Mouse (Mus musculus) hindbrain, embryonic 13.5 days (tissue): ENCODE data around the gene Cnot11. TPM values are rescaled to one million over a fixed set of nuclear protein-coding genes. Genes with fewer than 3 reads are reported as not detected.

Source experiments
- ATAC-seq: fragments of 200-750 bp; cut with Nextera tagmentation; 2 replicates; pipeline ENCODE4 v1.8.0; 2017; ENCODE audit warnings: moderate TSS enrichment; ENCODE audit not compliant: low FRiP score
- H3K27ac ChIP-seq: fragments of 300-500 bp; sonication (generic); 2 replicates; pipeline ENCODE4 v1.5.1; 2015; ENCODE audit warnings: inconsistent platforms, mild to moderate bottlenecking, moderate library complexity
- H3K27me3 ChIP-seq: fragments of 300-500 bp; sonication (generic); 2 replicates; pipeline ENCODE4 v1.6.1; 2015; ENCODE audit warnings: mild to moderate bottlenecking, inconsistent platforms
- H3K36me3 ChIP-seq: fragments of 300-500 bp; sonication (generic); 2 replicates; pipeline ENCODE4 v1.6.1; 2015; ENCODE audit warnings: mild to moderate bottlenecking, inconsistent platforms
- H3K4me1 ChIP-seq: fragments of 300-500 bp; sonication (generic); replicated peaks from 2 replicates; pipeline ENCODE4 v1.6.1; 2015; ENCODE audit warnings: inconsistent platforms
- H3K4me2 ChIP-seq: fragments of 300-500 bp; sonication (generic); 2 replicates; pipeline ENCODE4 v1.6.1; 2015; ENCODE audit warnings: inconsistent platforms, mild to moderate bottlenecking, moderate library complexity
- H3K4me3 ChIP-seq: fragments of 300-500 bp; sonication (generic); 2 replicates; pipeline ENCODE4 v1.5.1; 2015; ENCODE audit warnings: mild to moderate bottlenecking, inconsistent platforms
- H3K9ac ChIP-seq: fragments of 300-500 bp; sonication (generic); 2 replicates; pipeline ENCODE4 v1.6.1; 2015; ENCODE audit warnings: mild to moderate bottlenecking, inconsistent platforms
- H3K9me3 ChIP-seq: fragments of 300-500 bp; sonication (generic); 2 replicates; pipeline ENCODE4 v1.6.1; 2016; ENCODE audit warnings: inconsistent platforms
- WGBS: fragments of 180-500 bp; shearing (Covaris S2); methylation state at CpG from one replicate; pipeline ENCODE4 v1.1.7; 2015; 5-methylcytosine and 5-hydroxymethylcytosine counted together
- polyA plus RNA-seq: library from polyadenylated mRNA; unstranded; fragments of >200 nt; fragmentation: Nextera tagmentation; extraction: Ambion mirVana; gene quantifications from 2 replicates; pipeline ENCODE4 v1.2.1, GENCODE M21; 2015

Gene Cnot11
- polyA plus RNA-seq, 1 experiment from 2014 or later: 15.7 TPM

DNA sequence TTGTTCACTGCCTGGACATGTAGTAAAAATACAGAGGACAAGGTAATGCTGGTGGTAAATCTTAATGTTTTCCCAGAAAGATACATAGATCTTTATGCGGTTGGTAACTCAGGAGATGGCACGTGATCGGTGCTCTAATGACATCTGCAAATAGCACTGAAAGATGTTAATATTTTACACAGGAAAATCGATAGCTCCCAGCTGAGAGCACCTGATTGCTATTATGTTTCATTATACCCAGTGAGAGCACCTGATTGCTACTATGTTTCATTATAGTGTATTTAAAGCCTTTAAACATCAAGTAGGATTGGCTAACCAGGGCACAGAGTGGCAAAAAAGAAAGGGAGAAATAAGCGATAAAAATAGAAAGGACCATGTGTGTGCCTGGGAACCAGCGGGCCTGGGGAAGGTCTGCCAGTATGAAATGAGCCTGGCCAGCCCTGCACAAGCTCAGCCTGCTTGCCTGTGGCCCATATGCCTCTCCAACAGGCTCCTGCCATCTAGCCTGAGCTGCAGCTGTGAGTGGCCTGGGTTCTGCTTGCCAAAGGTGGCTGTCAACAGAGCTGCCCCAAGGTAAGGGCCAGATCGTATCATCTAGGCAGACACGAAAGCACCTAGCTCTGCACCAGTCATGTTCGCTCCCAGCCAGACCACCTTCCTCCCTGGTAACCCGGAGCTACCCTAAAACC lies 19.3 kb upstream of the Cnot11 start:
- no peaks in the 10 kb centered on the region for H3K36me3 ChIP-seq
- no peaks in the 10 kb centered on the region for H3K9me3 ChIP-seq
- no peak for ATAC-seq
- no peaks in the 10 kb centered on the region for H3K27me3 ChIP-seq
- H3K9ac ChIP-seq: 0 out of 2 replicates have a peak overlapping the region, but pooled peaks have one; percentile 1
- H3K4me2 ChIP-seq: no peak overlapping the region
- 87% methylated on average over 10 of the region's 10 CpGs for WGBS
- no peak overlapping the region for H3K27ac ChIP-seq
- H3K4me3 ChIP-seq: no peak overlapping the region
- H3K4me1 ChIP-seq: 0 out of 2 replicates have a peak, but pooled peaks cover 7% of the 10 kb centered on the region

DNA sequence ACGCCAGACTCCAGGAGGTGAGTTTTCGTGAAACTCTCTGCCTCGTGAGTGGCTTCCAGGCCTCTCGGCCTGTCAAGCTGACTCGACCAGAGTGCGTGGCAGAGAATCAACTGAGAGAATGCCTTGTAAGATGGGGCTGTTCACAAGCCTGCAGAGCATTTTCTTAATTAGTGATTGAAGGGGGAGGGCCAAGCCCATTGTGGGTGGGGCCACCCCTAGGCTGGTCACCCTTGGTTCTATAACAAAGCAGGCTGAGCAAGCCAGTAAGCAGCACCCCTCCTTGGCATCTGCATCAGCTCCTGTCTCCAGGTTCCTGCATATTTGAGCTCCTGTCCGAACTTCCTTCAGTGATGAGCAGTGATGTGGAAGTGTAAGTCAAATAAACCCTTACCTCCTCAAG lies 13.5 kb upstream of the Cnot11 start:
- Histone ChIP-seq H3K27ac (no peak overlapping the region), H3K4me2 (no peak overlapping the region), H3K9ac (no peak overlapping the region), H3K27me3 (no peaks in the 10 kb centered on the region), H3K9me3 (no peaks in the 10 kb centered on the region), H3K36me3 (no peaks in the 10 kb centered on the region), H3K4me1 (no peaks in the 10 kb centered on the region), H3K4me3 (no peak overlapping the region)
- WGBS: 91% methylated on average over 7 of the region's 7 CpGs
- ATAC-seq: no peak

DNA sequence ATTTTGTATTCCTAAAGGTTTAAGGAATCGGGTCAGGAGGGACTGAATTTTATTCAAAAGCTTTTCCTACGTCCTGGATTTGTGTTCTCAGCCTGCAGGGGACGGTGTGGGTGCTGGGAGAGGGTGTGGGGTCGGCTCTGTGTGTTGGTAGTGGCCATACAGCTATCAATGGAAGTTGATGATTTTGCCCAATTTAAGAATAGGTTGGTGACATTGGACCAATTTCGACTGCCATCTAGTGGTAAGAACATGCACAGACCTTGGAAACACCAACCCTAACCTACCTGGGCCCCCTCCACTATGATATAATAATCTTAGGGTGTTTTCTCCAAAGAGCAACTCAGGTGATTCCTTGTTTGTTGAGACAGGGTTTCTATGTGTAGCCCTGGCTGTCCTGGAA lies 12.3 kb upstream of the Cnot11 start:
- ATAC-seq: no peak
- Histone ChIP-seq H3K4me1 (no peaks in the 10 kb centered on the region), H3K27me3 (no peaks in the 10 kb centered on the region), H3K27ac (no peak overlapping the region), H3K36me3 (no peaks in the 10 kb centered on the region), H3K4me3 (no peak overlapping the region), H3K9ac (no peak overlapping the region), H3K9me3 (no peaks in the 10 kb centered on the region), H3K4me2 (no peak overlapping the region)
- 32% methylated on average over 5 of the region's 5 CpGs for WGBS

DNA sequence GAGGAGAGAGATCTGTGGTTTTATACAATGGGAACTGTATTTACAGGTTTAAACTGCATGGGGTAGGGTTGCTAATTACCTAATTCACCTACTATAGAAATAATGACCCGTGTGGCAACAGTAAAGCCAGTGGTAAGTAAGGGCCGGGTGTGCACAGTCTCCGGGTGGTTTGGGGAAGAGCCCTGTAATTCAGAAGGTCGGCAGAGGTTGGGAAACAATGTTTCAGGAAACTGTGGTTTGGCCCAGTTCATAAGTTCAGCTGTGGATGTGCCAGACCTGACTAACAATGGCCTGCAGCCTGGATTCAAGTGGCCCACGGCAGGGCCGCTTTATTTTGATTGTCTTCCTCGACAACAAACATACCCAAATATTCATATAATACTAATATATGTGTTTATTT lies 9.0 kb upstream of the Cnot11 start:
- H3K4me3 ChIP-seq: no peak overlapping the region
- ATAC-seq: no peak
- H3K4me2 ChIP-seq: no peak overlapping the region
- H3K36me3 ChIP-seq: no peaks in the 10 kb centered on the region
- no peak overlapping the region for H3K9ac ChIP-seq
- WGBS: 82% methylated on average over 7 of the region's 7 CpGs
- H3K27me3 ChIP-seq: 0 out of 2 replicates have a peak, but pooled peaks cover 2% of the 10 kb centered on the region
- H3K27ac ChIP-seq: no peak overlapping the region
- no peaks in the 10 kb centered on the region for H3K9me3 ChIP-seq
- no peaks in the 10 kb centered on the region for H3K4me1 ChIP-seq

DNA sequence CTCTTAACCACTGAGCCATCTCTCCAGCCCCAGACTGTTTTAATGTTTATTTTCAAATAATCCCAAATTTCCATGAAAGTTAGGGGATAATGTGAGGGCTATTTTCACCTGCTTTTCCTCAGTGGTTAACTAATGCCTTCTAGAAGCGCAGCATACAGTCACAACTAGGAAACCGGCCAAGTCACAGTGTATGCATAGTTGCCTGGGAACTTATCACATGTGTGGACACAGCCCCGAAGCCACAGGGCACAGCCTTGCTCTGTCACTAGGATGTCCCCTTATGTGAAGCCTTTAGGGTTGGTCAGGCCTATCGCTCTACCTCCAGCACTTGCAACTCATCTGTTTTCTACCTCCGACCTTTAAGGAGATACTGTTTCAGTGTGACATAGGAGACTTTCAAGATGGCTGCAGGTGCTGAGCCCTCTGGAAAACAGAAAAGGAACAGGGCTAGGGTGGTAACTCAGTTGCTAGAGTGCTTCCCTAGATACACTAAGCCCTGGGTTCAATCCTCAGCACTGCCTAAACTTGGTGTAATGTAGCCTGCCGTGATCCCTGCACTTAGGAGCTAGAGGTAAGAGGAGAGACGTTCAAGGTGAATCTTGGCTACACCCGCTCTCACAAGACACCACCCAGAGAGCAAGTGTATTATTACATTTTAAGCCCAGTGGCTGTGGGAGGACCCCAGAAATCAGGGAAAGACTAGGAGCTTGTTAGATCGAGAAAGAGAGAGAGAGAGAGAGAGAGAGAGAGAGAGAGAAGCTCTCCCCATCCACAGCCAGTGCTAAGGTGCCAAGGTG lies 8.2 kb upstream of the Cnot11 start:
- H3K36me3 ChIP-seq: no peaks in the 10 kb centered on the region
- H3K4me1 ChIP-seq: no peaks in the 10 kb centered on the region
- no peak overlapping the region for H3K4me2 ChIP-seq
- no peak overlapping the region for H3K27ac ChIP-seq
- no peak overlapping the region for H3K4me3 ChIP-seq
- no peak overlapping the region for H3K9ac ChIP-seq
- no peak for ATAC-seq
- 0 out of 2 replicates have a peak, but pooled peaks cover 2% of the 10 kb centered on the region for H3K27me3 ChIP-seq
- no peaks in the 10 kb centered on the region for H3K9me3 ChIP-seq
- WGBS: 84% methylated on average over 9 of the region's 9 CpGs

DNA sequence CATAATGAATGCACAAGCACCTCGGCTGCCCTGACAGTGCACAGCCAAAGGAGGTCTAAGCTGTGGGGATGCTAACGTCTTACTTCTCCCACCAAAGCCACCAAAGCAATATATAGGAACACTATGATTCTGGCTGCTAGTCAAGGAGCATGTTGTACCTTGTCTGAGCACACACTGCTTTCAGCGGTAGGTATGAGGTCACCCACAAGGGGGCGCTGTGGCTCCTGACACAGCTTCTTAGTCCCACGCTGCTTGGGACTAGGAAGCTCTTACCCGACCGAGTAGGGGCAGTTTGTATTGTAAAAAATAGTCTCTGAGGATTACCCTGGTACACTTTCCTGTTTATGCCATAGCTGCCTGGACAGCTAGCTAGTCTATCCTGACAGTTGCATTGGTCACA lies 7.4 kb upstream of the Cnot11 start:
- Histone ChIP-seq H3K9me3 (no peaks in the 10 kb centered on the region), H3K4me3 (no peak overlapping the region), H3K9ac (no peak overlapping the region), H3K27ac (no peak overlapping the region), H3K4me1 (no peaks in the 10 kb centered on the region), H3K36me3 (no peaks in the 10 kb centered on the region), H3K4me2 (no peak overlapping the region), H3K27me3 (0 out of 2 replicates have a peak, but pooled peaks cover 2% of the 10 kb centered on the region)
- no peak for ATAC-seq
- 15% methylated on average over 7 of the region's 7 CpGs for WGBS

DNA sequence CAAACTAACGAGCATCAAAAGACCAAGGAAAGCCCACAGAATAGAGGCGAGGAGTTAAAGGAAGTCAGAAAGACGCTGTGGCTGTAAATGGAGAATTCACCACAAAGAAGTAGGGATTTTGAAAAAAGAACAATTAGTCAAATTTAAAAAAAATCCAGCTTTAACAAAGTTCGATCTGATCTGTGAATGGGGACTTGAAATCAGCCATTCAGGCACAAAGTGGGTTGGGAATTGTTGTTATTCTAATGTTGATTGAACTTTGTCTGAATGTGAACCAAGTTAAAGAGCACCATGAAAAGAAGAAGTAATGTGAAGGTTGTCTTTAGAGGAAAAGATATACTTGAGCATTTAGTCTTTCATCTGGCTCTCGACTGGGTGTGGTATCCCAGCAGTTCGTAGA lies 6.5 kb upstream of the Cnot11 start:
- Histone ChIP-seq H3K4me2 (no peak overlapping the region), H3K4me1 (no peaks in the 10 kb centered on the region), H3K27me3 (0 out of 2 replicates have a peak, but pooled peaks cover 7% of the 10 kb centered on the region), H3K9ac (no peak overlapping the region), H3K36me3 (no peaks in the 10 kb centered on the region), H3K4me3 (no peak overlapping the region), H3K9me3 (no peaks in the 10 kb centered on the region), H3K27ac (no peak overlapping the region)
- no peak for ATAC-seq
- WGBS: 47% methylated on average over 6 of the region's 6 CpGs

DNA sequence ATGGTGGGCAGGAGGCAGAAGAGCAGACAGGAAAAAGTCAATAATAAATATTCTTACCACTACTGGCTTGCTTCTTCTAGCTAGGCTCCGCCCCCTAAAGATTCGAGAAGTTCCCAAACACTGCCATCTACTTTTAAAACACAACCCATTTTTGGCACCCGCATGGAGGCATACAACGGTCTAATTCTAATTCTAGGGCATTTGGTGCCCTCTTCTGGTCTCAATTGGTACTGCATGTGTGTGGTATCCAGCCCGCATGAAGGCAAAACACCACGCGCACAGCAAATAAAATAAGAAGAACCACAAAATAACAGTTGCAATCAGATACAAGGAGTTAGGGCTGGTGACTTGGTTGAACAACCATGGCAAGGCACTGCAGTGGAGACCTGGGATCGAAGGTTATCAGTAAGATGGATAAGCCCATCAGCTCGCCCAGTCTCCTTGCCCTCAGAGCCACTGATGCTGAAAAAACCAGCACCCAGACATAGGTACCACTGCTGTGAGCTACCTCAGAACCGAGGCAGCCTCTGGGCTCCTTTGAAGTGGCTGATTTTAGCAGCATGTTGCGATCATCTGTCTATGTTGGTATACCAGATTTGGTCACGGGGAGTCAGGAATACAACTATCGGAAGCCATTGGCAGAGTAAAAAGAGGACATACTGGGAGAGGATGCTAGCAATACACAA lies 4.4 kb upstream of the Cnot11 start:
- Histone ChIP-seq H3K9ac (no peak overlapping the region), H3K4me2 (no peak overlapping the region), H3K27me3 (0 out of 2 replicates have a peak, but pooled peaks cover 7% of the 10 kb centered on the region), H3K36me3 (no peaks in the 10 kb centered on the region), H3K4me3 (no peak overlapping the region), H3K4me1 (peaks cover 4% of the 10 kb centered on the region), H3K27ac (no peak overlapping the region), H3K9me3 (no peaks in the 10 kb centered on the region)
- WGBS: 37% methylated on average over 13 of the region's 13 CpGs
- no peak for ATAC-seq

DNA sequence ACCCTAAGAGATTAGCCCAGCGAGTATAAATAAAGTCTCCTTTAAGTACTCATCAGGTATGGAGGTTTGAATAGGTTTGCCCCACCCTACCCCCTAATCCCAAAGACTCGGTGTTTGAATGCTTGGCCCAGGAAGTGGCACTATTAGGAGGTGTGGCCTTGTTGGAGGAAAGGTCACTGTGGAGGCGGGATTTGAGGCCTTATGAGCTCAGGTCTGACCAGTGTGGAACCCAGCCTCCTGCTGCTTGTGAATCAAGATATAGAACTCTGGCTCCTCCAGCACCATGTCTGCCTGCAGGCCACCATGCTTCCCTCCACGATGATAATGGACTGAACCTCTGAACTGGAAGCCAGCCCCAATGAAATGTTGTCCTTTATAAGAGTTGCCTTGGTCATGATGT lies 3.8 kb upstream of the Cnot11 start:
- Histone ChIP-seq H3K4me2 (no peak overlapping the region), H3K4me3 (no peak overlapping the region), H3K36me3 (no peaks in the 10 kb centered on the region), H3K9ac (no peak overlapping the region), H3K27ac (no peak overlapping the region), H3K27me3 (0 out of 2 replicates have a peak, but pooled peaks cover 7% of the 10 kb centered on the region), H3K9me3 (no peaks in the 10 kb centered on the region), H3K4me1 (peaks cover 4% of the 10 kb centered on the region)
- no peak for ATAC-seq
- WGBS: 76% methylated on average over 4 of the region's 4 CpGs

DNA sequence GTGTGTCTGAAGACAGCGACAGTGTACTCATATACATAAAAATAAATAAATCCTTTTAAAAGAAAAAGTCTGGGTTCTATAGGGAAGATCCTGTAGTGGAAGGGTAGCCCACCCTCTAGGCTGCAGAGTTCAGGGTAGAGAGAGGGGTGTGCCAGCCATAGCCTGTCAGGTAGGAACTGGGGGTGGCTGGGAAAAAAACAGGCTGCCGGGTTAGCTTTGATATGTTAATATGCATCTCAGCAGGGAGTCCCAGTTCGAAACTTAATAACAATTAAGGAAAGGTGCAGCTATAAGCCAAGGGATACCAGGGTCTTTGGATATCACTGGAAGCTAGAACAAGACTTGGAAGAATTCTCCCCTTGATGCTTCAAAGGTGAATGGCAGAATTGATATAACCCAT lies 875 bp upstream of the Cnot11 start:
- H3K9me3 ChIP-seq: no peaks in the 10 kb centered on the region
- no peak overlapping the region for H3K9ac ChIP-seq
- WGBS: 23% methylated on average over 3 of the region's 3 CpGs
- H3K36me3 ChIP-seq: peaks cover 10% of the 10 kb centered on the region
- no peak overlapping the region for H3K27ac ChIP-seq
- H3K4me1 ChIP-seq: peaks cover 21% of the 10 kb centered on the region
- no peak for ATAC-seq
- no peak overlapping the region for H3K4me3 ChIP-seq
- no peak overlapping the region for H3K4me2 ChIP-seq
- H3K27me3 ChIP-seq: 0 out of 2 replicates have a peak, but pooled peaks cover 4% of the 10 kb centered on the region

DNA sequence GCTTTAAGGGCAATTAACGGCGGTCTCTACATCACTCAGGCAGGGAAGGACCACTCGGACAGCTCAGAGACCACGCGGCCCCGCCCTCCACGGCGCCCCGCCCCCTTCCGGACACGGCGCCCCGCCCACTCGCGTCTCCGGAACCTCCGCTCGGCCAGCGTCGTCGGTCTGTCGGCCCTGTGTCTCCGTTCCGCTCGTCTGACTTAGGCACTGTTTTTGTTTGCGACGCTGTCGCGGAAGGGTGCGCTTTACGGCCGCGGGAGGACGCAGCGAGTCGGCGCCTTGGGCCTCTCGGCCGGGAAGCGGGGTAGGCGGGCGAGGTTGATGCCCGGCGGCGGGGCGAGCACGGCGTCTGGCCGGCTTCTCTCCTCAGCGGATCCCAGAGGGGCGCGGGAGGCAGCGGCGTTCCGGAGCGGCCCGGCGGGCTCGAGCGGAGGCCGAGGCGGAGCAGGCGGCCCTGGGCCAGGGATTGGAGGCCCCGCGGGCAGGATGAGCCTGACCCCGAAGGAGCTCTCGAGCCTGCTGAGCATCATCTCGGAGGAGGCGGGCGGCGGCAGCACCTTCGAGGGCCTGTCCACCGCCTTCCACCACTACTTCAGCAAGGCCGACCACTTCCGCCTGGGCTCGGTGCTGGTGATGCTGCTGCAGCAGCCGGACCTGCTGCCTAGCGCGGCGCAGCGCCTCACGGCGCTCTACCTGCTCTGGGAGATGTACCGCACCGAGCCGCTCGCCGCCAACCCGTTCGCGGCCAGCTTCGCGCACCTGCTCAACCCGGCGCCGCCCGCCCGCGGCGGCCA lies 921 bp downstream of the Cnot11 start:
- under 1% methylated on average over 93 of the region's 100 CpGs for WGBS
- peak; percentile 93 for ATAC-seq
- peak overlapping the region; percentile 96 for H3K27ac ChIP-seq

More for the DNA sequence above, 921 bp downstream of the Cnot11 start:
- H3K27me3 ChIP-seq: 0 out of 2 replicates have a peak, but pooled peaks cover 4% of the 10 kb centered on the region
- peak overlapping the region; percentile 95 for H3K4me3 ChIP-seq
- H3K9me3 ChIP-seq: peaks cover 6% of the 10 kb centered on the region; the same call in 1 of the 2 replicates
- H3K36me3 ChIP-seq: peaks cover 28% of the 10 kb centered on the region
- peaks cover 21% of the 10 kb centered on the region for H3K4me1 ChIP-seq
- peak overlapping the region; percentile 96 for H3K9ac ChIP-seq
- H3K4me2 ChIP-seq: peak overlapping the region; percentile 86
